Mouse (Mus musculus): ENCODE results near the gene Shisa5. TPM values are rescaled to one million over a fixed set of nuclear protein-coding genes. Genes with fewer than 3 reads are reported as not detected.

Shisa5 gene
- polyA plus RNA-seq, 1 experiment from 2014 or later: 76.3 TPM

Other genes with a start within 250 kb of the Shisa5 start
- 30.3 and 30.7 TPM in 2 replicates for gene Nckipsd, start 230.2 kb upstream of the Shisa5 start, polyA plus RNA-seq (2015; fragmentation: Nextera tagmentation; extraction: Ambion mirVana)
- 12.7 and 14.6 TPM in 2 replicates for gene Celsr3, start 212.2 kb upstream of the Shisa5 start, polyA plus RNA-seq (2015; fragmentation: Nextera tagmentation; extraction: Ambion mirVana)
- gene Slc26a6, start 185.3 kb upstream of the Shisa5 start, polyA plus RNA-seq (2015; fragmentation: Nextera tagmentation; extraction: Ambion mirVana): 19.5 and 22.1 TPM in 2 replicates
- gene Tmem89, start 123.9 kb upstream of the Shisa5 start, polyA plus RNA-seq (2015; fragmentation: Nextera tagmentation; extraction: Ambion mirVana): 0.17 and 0.21 TPM in 2 replicates
- gene Uqcrc1, start 101.9 kb upstream of the Shisa5 start, polyA plus RNA-seq (2015; fragmentation: Nextera tagmentation; extraction: Ambion mirVana): 480 and 488 TPM in 2 replicates
- 1.4 and 2.1 TPM in 2 replicates for gene Col7a1, start 85.0 kb upstream of the Shisa5 start, polyA plus RNA-seq (2015; fragmentation: Nextera tagmentation; extraction: Ambion mirVana)
- not detected in 2 replicates for gene Ucn2, start 52.6 kb upstream of the Shisa5 start, polyA plus RNA-seq (2015; fragmentation: Nextera tagmentation; extraction: Ambion mirVana)
- gene Pfkfb4, start 46.8 kb upstream of the Shisa5 start, polyA plus RNA-seq (2015; fragmentation: Nextera tagmentation; extraction: Ambion mirVana): 28.1 and 28.7 TPM in 2 replicates
- gene Trex1, start 21.2 kb downstream of the Shisa5 start, polyA plus RNA-seq (2015; fragmentation: Nextera tagmentation; extraction: Ambion mirVana): 13.6 and 14.5 TPM in 2 replicates
- 30.5 and 30.9 TPM in 2 replicates for gene Atrip, start 35.6 kb downstream of the Shisa5 start, polyA plus RNA-seq (2015; fragmentation: Nextera tagmentation; extraction: Ambion mirVana)
- gene Ccdc51, start 43.9 kb downstream of the Shisa5 start, polyA plus RNA-seq (2015; fragmentation: Nextera tagmentation; extraction: Ambion mirVana): 12.3 and 13.1 TPM in 2 replicates
- 653 and 743 TPM in 2 replicates for gene Tma7, start 44.0 kb downstream of the Shisa5 start, polyA plus RNA-seq (2015; fragmentation: Nextera tagmentation; extraction: Ambion mirVana)
- 19.2 and 19.8 TPM in 2 replicates for gene Plxnb1, start 56.8 kb downstream of the Shisa5 start, polyA plus RNA-seq (2015; fragmentation: Nextera tagmentation; extraction: Ambion mirVana)
- gene Fbxw21, start 123.5 kb downstream of the Shisa5 start, polyA plus RNA-seq (2015; fragmentation: Nextera tagmentation; extraction: Ambion mirVana): not detected in 2 replicates
- gene Fbxw13, start 157.4 kb downstream of the Shisa5 start, polyA plus RNA-seq (2015; fragmentation: Nextera tagmentation; extraction: Ambion mirVana): not detected in 2 replicates
- not detected in 2 replicates for gene Fbxw20, start 196.2 kb downstream of the Shisa5 start, polyA plus RNA-seq (2015; fragmentation: Nextera tagmentation; extraction: Ambion mirVana)
- not detected in 2 replicates for gene Fbxw14, start 249.1 kb downstream of the Shisa5 start, polyA plus RNA-seq (2015; fragmentation: Nextera tagmentation; extraction: Ambion mirVana)